ENCODE assay signal across 8 mouse cellular contexts in genomic region chr14:118088437-118089207, GRCm38 (mm10). TPM values are rescaled to one million over a fixed set of nuclear protein-coding genes. Genes with fewer than 3 reads are reported as not detected.
DNase-seq lines count a peak whose midpoint lies in the region; ATAC-seq and TF ChIP-seq lines count a peak whose summit lies in the region.

No protein-coding gene starts in this region.

- peak overlapping the region; percentile 77 for H3K4me3 ChIP-seq in erythroblast, embryonic 14.5 days (replicated peaks)
- H3K4me3 ChIP-seq in hindbrain, postnatal 0 days (ENCODE audit: low read length): peak overlapping the region; percentile 63
- H3K4me3 ChIP-seq in macrophage (ENCODE audit: inconsistent target): peak overlapping the region; percentile 93

- H3K9me3 ChIP-seq in erythroblast, embryonic 14.5 days (ENCODE audit: control insufficient read depth, low read length): no peaks in the 10 kb centered on the region
- H3K9me3 ChIP-seq in hindbrain, postnatal 0 days (ENCODE audit: low read length): no peaks in the 10 kb centered on the region

- no peaks in the 10 kb centered on the region for H3K79me2 ChIP-seq in macrophage (ENCODE audit: inconsistent target)

- H3K27me3 ChIP-seq in erythroblast, embryonic 14.5 days (ENCODE audit: control insufficient read depth): peaks cover 4% of the 10 kb centered on the region; the same call in 1 of the 2 replicates
- no peaks in the 10 kb centered on the region for H3K27me3 ChIP-seq in hindbrain, postnatal 0 days (ENCODE audit: insufficient read depth, low read length)

- TF ChIP-seq CTCF in hindbrain, postnatal 0 days (IDR thresholded peaks at IDR 0.05; ENCODE audit: low read depth): no peak

- peak overlapping the region; percentile 77 for H3K4me2 ChIP-seq in hindbrain, postnatal 0 days (ENCODE audit: low read depth, low read length)

- ATAC-seq in CD4-positive, CD25-positive, alpha-beta regulatory T cell, adult 4 months: peak; percentile 56
- peak; percentile 39 for ATAC-seq in hindbrain, postnatal 0 days

- H3K27ac ChIP-seq in hindbrain, postnatal 0 days: peak overlapping the region; percentile 2; the same call in 1 of the 2 replicates
- peak overlapping the region; percentile 62 for H3K27ac ChIP-seq in macrophage

- WGBS in hindbrain, postnatal 0 days: 5% methylated on average over 22 of the region's 22 CpGs
- 9% methylated on average over 22 of the region's 22 CpGs for WGBS in macrophage (ENCODE audit: missing documents)

- H3K36me3 ChIP-seq in erythroblast, embryonic 14.5 days (ENCODE audit: control insufficient read depth): no peaks in the 10 kb centered on the region
- no peaks in the 10 kb centered on the region for H3K36me3 ChIP-seq in hindbrain, postnatal 0 days (ENCODE audit: insufficient read depth, low read length)
- no peaks in the 10 kb centered on the region for H3K36me3 ChIP-seq in macrophage (ENCODE audit: inconsistent target)

- DNase-seq in adrenal gland, adult 8-10 months: peak; percentile 18
- no peak for DNase-seq in adrenal gland, adult 2 months
- DNase-seq in hindbrain, postnatal 0 days (ENCODE audit: low spot score): peak; percentile 1
- no peak for DNase-seq in cerebellum, adult 9-11 months
- no peak for DNase-seq in right cerebral cortex, postnatal 25 days

- peak overlapping the region; percentile 14; the same call in 1 of the 2 replicates for H3K9ac ChIP-seq in hindbrain, postnatal 0 days (replicated peaks; ENCODE audit: low read length)

- H3K4me1 ChIP-seq in erythroblast, embryonic 14.5 days (ENCODE audit: control insufficient read depth): peaks cover 17% of the 10 kb centered on the region
- no peaks in the 10 kb centered on the region; the same call in 1 of the 2 replicates for H3K4me1 ChIP-seq in hindbrain, postnatal 0 days (ENCODE audit: insufficient read depth, low read length)

RNA-seq across cellular contexts. Expression of gene Dct, which starts 36.6 kb away (rescaled TPM):
- under 1 TPM in 1 of 4 experiments, not detected in 3; 0.35 TPM for total RNA-seq in adrenal gland, adult 8-10 months (2022)
- under 1 TPM in 1 of 2 experiments, not detected in 1; 0.52 TPM for total RNA-seq in adrenal gland, adult 2 months (2021)
- 0.18 and 0.25 TPM in 2 replicates for polyA plus RNA-seq in adrenal gland, adult 2 months (2012; rRNA removed)
- under 1 TPM in 1 of 2 experiments, not detected in 1; 0.36 TPM for polyA plus RNA-seq in CD4-positive, CD25-positive, alpha-beta regulatory T cell, adult 4 months (2017; shearing (Covaris generic))
- 0.02 TPM in 1 of 2 replicates, not detected in the other for polyA plus RNA-seq in erythroblast, embryonic 14.5 days (2012)
- total RNA-seq in hindbrain, postnatal 0 days (2014; rRNA removed): 0.10 TPM in 1 of 2 replicates, not detected in the other
- polyA plus RNA-seq in hindbrain, postnatal 0 days (2015; fragmentation: Nextera tagmentation; extraction: Ambion mirVana): 0.70 and 0.82 TPM in 2 replicates
- total RNA-seq in macrophage (2018; cell fraction: chromatin; rRNA removed): under 1 TPM in 20 of 26 experiments, not detected in 6; 0.17 to 0.62 (median 0.37) TPM
- total RNA-seq in macrophage (2018; cell fraction: cytosol; rRNA removed): not detected
- total RNA-seq in macrophage (2018; cell fraction: nucleus; rRNA removed): under 1 TPM in 22 of 26 experiments, not detected in 4; 0.12 to 0.55 (median 0.27) TPM
- not detected in 3 replicates for polyA plus RNA-seq in macrophage (2018)

RNA-seq across cellular contexts. Expression of gene Tgds, which starts 43.9 kb away (rescaled TPM):
- total RNA-seq in adrenal gland, adult 8-10 months (2022): 10 to 100 TPM; 16.5 to 20.9 (median 17.0) TPM
- 10 to 100 TPM; 15.0 to 16.4 TPM for total RNA-seq in adrenal gland, adult 2 months (2021)
- 3.4 and 3.7 TPM in 2 replicates for polyA plus RNA-seq in adrenal gland, adult 2 months (2012; rRNA removed)
- 10 to 100 TPM; 29.4 to 37.5 TPM for polyA plus RNA-seq in CD4-positive, CD25-positive, alpha-beta regulatory T cell, adult 4 months (2017; shearing (Covaris generic))
- polyA plus RNA-seq in erythroblast, embryonic 14.5 days (2012): 0.27 TPM in 1 of 2 replicates, not detected in the other
- 8.1 and 10.0 TPM in 2 replicates for total RNA-seq in hindbrain, postnatal 0 days (2014; rRNA removed)
- polyA plus RNA-seq in hindbrain, postnatal 0 days (2015; fragmentation: Nextera tagmentation; extraction: Ambion mirVana): 8.8 and 10.3 TPM in 2 replicates
- total RNA-seq in macrophage (2018; cell fraction: chromatin; rRNA removed): 10 to 100 TPM in 15 of 26 experiments, 1 to 10 TPM in 11; 1.3 to 33.7 (median 12.8) TPM
- total RNA-seq in macrophage (2018; cell fraction: cytosol; rRNA removed): 10 to 100 TPM in 21 of 26 experiments, 1 to 10 TPM in 5; 4.4 to 14.1 (median 12.2) TPM
- total RNA-seq in macrophage (2018; cell fraction: nucleus; rRNA removed): 10 to 100 TPM in 13 of 26 experiments, 1 to 10 TPM in 13; 3.0 to 33.2 (median 10.5) TPM
- 9.7 to 18.9 TPM (median 10.4 TPM) in 3 replicates for polyA plus RNA-seq in macrophage (2018)

RNA-seq across cellular contexts. Expression of gene Gpr180, which starts 48.3 kb away (rescaled TPM):
- 10 to 100 TPM; 29.0 to 32.3 (median 31.5) TPM for total RNA-seq in adrenal gland, adult 8-10 months (2022)
- 10 to 100 TPM; 27.0 to 31.8 TPM for total RNA-seq in adrenal gland, adult 2 months (2021)
- polyA plus RNA-seq in adrenal gland, adult 2 months (2012; rRNA removed): 34.8 and 36.4 TPM in 2 replicates
- 1 to 10 TPM; 5.2 to 5.8 TPM for polyA plus RNA-seq in CD4-positive, CD25-positive, alpha-beta regulatory T cell, adult 4 months (2017; shearing (Covaris generic))
- 0.04 and 0.07 TPM in 2 replicates for polyA plus RNA-seq in erythroblast, embryonic 14.5 days (2012)
- 53.7 and 68.2 TPM in 2 replicates for total RNA-seq in hindbrain, postnatal 0 days (2014; rRNA removed)
- 50.1 and 50.4 TPM in 2 replicates for polyA plus RNA-seq in hindbrain, postnatal 0 days (2015; fragmentation: Nextera tagmentation; extraction: Ambion mirVana)
- 10 to 100 TPM in 2 of 26 experiments, 1 to 10 TPM in 20, under 1 TPM in 3, not detected in 1; 0.58 to 10.7 (median 3.5) TPM for total RNA-seq in macrophage (2018; cell fraction: chromatin; rRNA removed)
- 10 to 100 TPM in 14 of 26 experiments, 1 to 10 TPM in 12; 7.0 to 13.2 (median 10.4) TPM for total RNA-seq in macrophage (2018; cell fraction: cytosol; rRNA removed)
- 10 to 100 TPM in 4 of 26 experiments, 1 to 10 TPM in 22; 1.5 to 18.7 (median 7.1) TPM for total RNA-seq in macrophage (2018; cell fraction: nucleus; rRNA removed)
- 5.3 to 18.8 TPM (median 9.8 TPM) in 3 replicates for polyA plus RNA-seq in macrophage (2018)

Comparison
In these comparisons a context has a peak if more than half of its experiments do, and no peak if none do; other contexts are left out.
1. DNase-seq: peak in adrenal gland, adult 8-10 months (single experiment) and hindbrain, postnatal 0 days (single experiment); none in adrenal gland, adult 2 months (single experiment), cerebellum, adult 9-11 months (single experiment) and right cerebral cortex, postnatal 25 days (single experiment).
2. Peak in every context shown above with its lines, with median percentiles within 50 percentile points of each other: H3K4me3 ChIP-seq.